Mouse (Mus musculus) limb, embryonic 15.5 days (tissue): ENCODE measurements around the gene Rdh12. TPM values are rescaled to one million over a fixed set of nuclear protein-coding genes. Genes with fewer than 3 reads are reported as not detected.
"Not testable (repeated sequence)": the region's sequence is repeated elsewhere in the genome, so short reads cannot be mapped to it uniquely, and the experiment has no call there.

ENCODE experiments used
- ATAC-seq: fragments of 200-750 bp; cut with Nextera tagmentation; 2 replicates; pipeline ENCODE4 v1.8.0; 2017; ENCODE audit warnings: low read depth, moderate TSS enrichment; ENCODE audit not compliant: insufficient number of reproducible peaks, low FRiP score, low TSS enrichment
- H3K27ac ChIP-seq: fragments of 300-500 bp; sonication (generic); 2 replicates; pipeline ENCODE4 v1.5.1; 2015; ENCODE audit warnings: moderate library complexity, mild to moderate bottlenecking, inconsistent platforms
- H3K27me3 ChIP-seq: fragments of 300-500 bp; sonication (generic); 2 replicates; pipeline ENCODE4 v1.6.1; 2015; ENCODE audit warnings: inconsistent platforms
- H3K36me3 ChIP-seq: fragments of 300-500 bp; sonication (generic); 2 replicates; pipeline ENCODE4 v1.6.1; 2015; ENCODE audit warnings: inconsistent platforms
- H3K4me1 ChIP-seq: fragments of 300-500 bp; sonication (generic); 2 replicates; pipeline ENCODE4 v1.6.1; 2015; ENCODE audit warnings: inconsistent platforms
- H3K4me2 ChIP-seq: fragments of 300-500 bp; sonication (generic); 2 replicates; pipeline ENCODE4 v1.6.1; 2015; ENCODE audit warnings: mild to moderate bottlenecking, inconsistent platforms
- H3K4me3 ChIP-seq: fragments of 300-500 bp; sonication (generic); 2 replicates; pipeline ENCODE4 v1.5.1; 2015; ENCODE audit warnings: mild to moderate bottlenecking, inconsistent platforms
- H3K9ac ChIP-seq: fragments of 300-500 bp; sonication (generic); 2 replicates; pipeline ENCODE4 v1.6.1; 2015; ENCODE audit warnings: inconsistent platforms
- H3K9me3 ChIP-seq: fragments of 300-500 bp; sonication (generic); 2 replicates; pipeline ENCODE4 v1.6.1; 2016; ENCODE audit warnings: inconsistent platforms
- WGBS: fragments of 180-500 bp; shearing (Covaris S2); methylation state at CpG from one replicate; pipeline ENCODE4 v1.1.7; 2015; 5-methylcytosine and 5-hydroxymethylcytosine counted together
- polyA plus RNA-seq: library from polyadenylated mRNA; unstranded; fragments of >200 nt; fragmentation: Nextera tagmentation; extraction: Ambion mirVana; gene quantifications from 2 replicates; pipeline ENCODE4 v1.2.1, GENCODE M21; 2015

Rdh12 gene
- 47.1 and 51.3 TPM in 2 replicates for polyA plus RNA-seq

- H3K4me2 ChIP-seq = peak within 1 kb of the TSS; percentile 55
- H3K27me3 ChIP-seq = no peaks in the 10 kb centered on the region
- peak within 1 kb of the TSS; percentile 42 for H3K4me3 ChIP-seq
- 0 out of 2 replicates have a peak within 1 kb of the TSS, but pooled peaks have one; percentile 11 for H3K27ac ChIP-seq
- H3K36me3 ChIP-seq = no peaks in the 10 kb centered on the region
- 0 out of 2 replicates have a peak within 1 kb of the TSS, but pooled peaks have one; percentile 5 for H3K9ac ChIP-seq
- no peak for ATAC-seq
- 3% methylated on average over 13 of the region's 13 CpGs for WGBS
- H3K4me1 ChIP-seq = no peaks in the 10 kb centered on the region
- no peaks in the 10 kb centered on the region for H3K9me3 ChIP-seq
Observed at GRCm38 (mm10) chr12:79208703-79209464, at the start of gene Rdh12. Rdh12 (plus strand) TSS chr12:79208914.

GRCm38 (mm10) chr12:79162876-79163275 lies 45.8 kb upstream of the Rdh12 start:
- ATAC-seq = no peak
- H3K27me3 ChIP-seq = no peaks in the 10 kb centered on the region
- peaks cover 74% of the 10 kb centered on the region for H3K36me3 ChIP-seq
- H3K9ac ChIP-seq = no peak overlapping the region
- no peak overlapping the region for H3K4me2 ChIP-seq
- H3K9me3 ChIP-seq = no peaks in the 10 kb centered on the region
- H3K4me3 ChIP-seq = no peak overlapping the region
- H3K27ac ChIP-seq = no peak overlapping the region
- no peaks in the 10 kb centered on the region for H3K4me1 ChIP-seq
- 86% methylated on average over 3 of the region's 3 CpGs for WGBS

GRCm38 (mm10) chr12:79169173-79169572 lies 39.5 kb upstream of the Rdh12 start:
- no peak for ATAC-seq
- H3K36me3 ChIP-seq = peaks cover 24% of the 10 kb centered on the region
- no peaks in the 10 kb centered on the region for H3K9me3 ChIP-seq
- H3K4me3 ChIP-seq = no peak overlapping the region
- H3K4me1 ChIP-seq = peaks cover 9% of the 10 kb centered on the region
- no peak overlapping the region for H3K9ac ChIP-seq
- no peak overlapping the region for H3K4me2 ChIP-seq
- H3K27ac ChIP-seq = no peak overlapping the region
- no peaks in the 10 kb centered on the region for H3K27me3 ChIP-seq

GRCm38 (mm10) chr12:79170421-79170820 lies 38.3 kb upstream of the Rdh12 start:
- Histone ChIP-seq H3K9me3 (no peaks in the 10 kb centered on the region), H3K4me2 (no peak overlapping the region), H3K27ac (no peak overlapping the region), H3K4me1 (peaks cover 9% of the 10 kb centered on the region), H3K27me3 (no peaks in the 10 kb centered on the region), H3K36me3 (peaks cover 22% of the 10 kb centered on the region), H3K4me3 (no peak overlapping the region), H3K9ac (no peak overlapping the region)
- no peak for ATAC-seq
- 68% methylated on average over 3 of the region's 3 CpGs for WGBS

- H3K4me3 ChIP-seq = peak overlapping the region; percentile 100
- H3K9ac ChIP-seq = peak overlapping the region; percentile 89
- peak overlapping the region; percentile 61 for H3K4me2 ChIP-seq
- ATAC-seq = no peak
- peaks cover 22% of the 10 kb centered on the region for H3K36me3 ChIP-seq
- 28% methylated on average over 12 of the region's 12 CpGs for WGBS
- H3K4me1 ChIP-seq = peaks cover 9% of the 10 kb centered on the region
- H3K9me3 ChIP-seq = no peaks in the 10 kb centered on the region
- no peaks in the 10 kb centered on the region for H3K27me3 ChIP-seq
- 0 out of 2 replicates have a peak overlapping the region, but pooled peaks have one; percentile 94 for H3K27ac ChIP-seq
Observed at GRCm38 (mm10) chr12:79171269-79171995, 37.3 kb upstream of the Rdh12 start.

- Histone ChIP-seq H3K9me3 (no peaks in the 10 kb centered on the region), H3K4me3 (peak within 1 kb of the TSS; percentile 100), H3K27me3 (no peaks in the 10 kb centered on the region), H3K27ac (peak within 1 kb of the TSS; percentile 94), H3K36me3 (peaks cover 29% of the 10 kb centered on the region), H3K9ac (peak within 1 kb of the TSS; percentile 89), H3K4me2 (peak within 1 kb of the TSS; percentile 61), H3K4me1 (peaks cover 9% of the 10 kb centered on the region)
- under 1% methylated on average over 72 of the region's 73 CpGs for WGBS
- ATAC-seq = peak; percentile 95
Observed at GRCm38 (mm10) chr12:79172019-79172941, 36.4 kb upstream of the Rdh12 start, which contains the start of gene Vti1b. Vti1b (minus strand) TSS chr12:79172667.

- Histone ChIP-seq H3K4me3 (no peak overlapping the region), H3K27me3 (no peaks in the 10 kb centered on the region), H3K4me1 (peaks cover 9% of the 10 kb centered on the region), H3K9ac (no peak overlapping the region), H3K27ac (no peak overlapping the region), H3K36me3 (peaks cover 37% of the 10 kb centered on the region), H3K4me2 (no peak overlapping the region), H3K9me3 (no peaks in the 10 kb centered on the region)
- WGBS = 89% methylated on average over 5 of the region's 5 CpGs
- ATAC-seq = no peak
Observed at GRCm38 (mm10) chr12:79173721-79174120, 35.0 kb upstream of the Rdh12 start.

GRCm38 (mm10) chr12:79175998-79176397 lies 32.7 kb upstream of the Rdh12 start:
- 94% methylated on average over 5 of the region's 5 CpGs for WGBS
- ATAC-seq = no peak
- H3K27me3 ChIP-seq = no peaks in the 10 kb centered on the region
- peaks cover 6% of the 10 kb centered on the region for H3K4me1 ChIP-seq
- no peak overlapping the region for H3K4me2 ChIP-seq
- H3K36me3 ChIP-seq = peaks cover 42% of the 10 kb centered on the region
- no peak overlapping the region for H3K9ac ChIP-seq
- no peak overlapping the region for H3K4me3 ChIP-seq
- H3K27ac ChIP-seq = no peak overlapping the region
- no peaks in the 10 kb centered on the region for H3K9me3 ChIP-seq

- not testable (repeated sequence) for H3K4me1 ChIP-seq, H3K27me3 ChIP-seq, ATAC-seq, H3K9ac ChIP-seq, H3K4me2 ChIP-seq, H3K4me3 ChIP-seq, H3K9me3 ChIP-seq, H3K27ac ChIP-seq
- H3K36me3 ChIP-seq = peaks cover 71% of the 10 kb centered on the region
- 91% methylated on average over 5 of the region's 6 CpGs for WGBS
Observed at GRCm38 (mm10) chr12:79185160-79185559, 23.6 kb upstream of the Rdh12 start.

GRCm38 (mm10) chr12:79190931-79191673 lies 17.6 kb upstream of the Rdh12 start:
- ATAC-seq = peak; percentile 67; the same call in 1 of the 2 replicates
- Histone ChIP-seq H3K36me3 (peaks cover 24% of the 10 kb centered on the region), H3K27ac (peak overlapping the region; percentile 60), H3K9ac (peak overlapping the region; percentile 56), H3K27me3 (no peaks in the 10 kb centered on the region), H3K9me3 (no peaks in the 10 kb centered on the region), H3K4me1 (peaks cover 9% of the 10 kb centered on the region), H3K4me2 (peak overlapping the region; percentile 82), H3K4me3 (peak overlapping the region; percentile 56)
- under 1% methylated on average over 18 of the region's 18 CpGs for WGBS

GRCm38 (mm10) chr12:79191701-79192100 lies 17.0 kb upstream of the Rdh12 start:
- H3K9ac ChIP-seq = peak overlapping the region; percentile 56; the same call in 1 of the 2 replicates
- H3K27ac ChIP-seq = peak overlapping the region; percentile 60
- H3K4me2 ChIP-seq = peak overlapping the region; percentile 82
- no peaks in the 10 kb centered on the region for H3K9me3 ChIP-seq
- no peaks in the 10 kb centered on the region for H3K27me3 ChIP-seq
- ATAC-seq = peak; percentile 75
- H3K4me1 ChIP-seq = peaks cover 9% of the 10 kb centered on the region
- peak overlapping the region; percentile 56 for H3K4me3 ChIP-seq
- H3K36me3 ChIP-seq = peaks cover 18% of the 10 kb centered on the region
- 5% methylated on average over 14 of the region's 14 CpGs for WGBS
